Mouse (Mus musculus) limb, embryonic 14.5 days (tissue): ENCODE data around the gene Cfl1. TPM values are rescaled to one million over a fixed set of nuclear protein-coding genes. Genes with fewer than 3 reads are reported as not detected.

Source experiments
- ATAC-seq: fragments of 200-750 bp; cut with Nextera tagmentation; 2 replicates; pipeline ENCODE4 v1.8.0; 2017; ENCODE audit warnings: low read depth, moderate number of reproducible peaks, moderate TSS enrichment; ENCODE audit not compliant: low FRiP score
- DNase-seq: peaks from one replicate; pipeline ENCODE4 v3.0.0-alpha.2; 2015; ENCODE audit warnings: low spot score
- H3K27ac ChIP-seq: fragments of 300-500 bp; sonication (generic); replicated peaks from 2 replicates; pipeline ENCODE4 v1.5.1; 2014; ENCODE audit warnings: low read depth, mild to moderate bottlenecking, low read length, moderate library complexity, mixed read lengths
- H3K27me3 ChIP-seq: fragments of 300-500 bp; sonication (generic); 2 replicates; pipeline ENCODE4 v1.6.1; 2014; ENCODE audit warnings: low read length, mixed read lengths; ENCODE audit not compliant: control insufficient read depth, insufficient read depth
- H3K36me3 ChIP-seq: fragments of 300-500 bp; sonication (generic); 2 replicates; pipeline ENCODE4 v1.6.1; 2014; ENCODE audit warnings: mild to moderate bottlenecking, low read length, moderate library complexity, mixed read lengths; ENCODE audit not compliant: control insufficient read depth, insufficient read depth
- H3K4me1 ChIP-seq: fragments of 300-500 bp; sonication (generic); 2 replicates; pipeline ENCODE4 v1.6.1; 2014; ENCODE audit warnings: antibody characterized with exemption, low read length, mixed read lengths; ENCODE audit not compliant: control insufficient read depth, insufficient read depth
- H3K4me2 ChIP-seq: fragments of 300-500 bp; sonication (generic); replicated peaks from 2 replicates; pipeline ENCODE4 v1.6.1; 2014; ENCODE audit warnings: low read depth, mild to moderate bottlenecking, low read length, moderate library complexity; ENCODE audit not compliant: severe bottlenecking
- H3K4me3 ChIP-seq: fragments of 300-500 bp; sonication (generic); replicated peaks from 2 replicates; pipeline ENCODE4 v1.5.1; 2014; ENCODE audit warnings: low read length
- H3K9ac ChIP-seq: fragments of 300-500 bp; sonication (generic); 2 replicates; pipeline ENCODE4 v1.6.1; 2014; ENCODE audit warnings: mild to moderate bottlenecking, low read depth, low read length, moderate library complexity; ENCODE audit not compliant: severe bottlenecking
- H3K9me3 ChIP-seq: fragments of 300-500 bp; sonication (generic); 2 replicates; pipeline ENCODE4 v1.6.1; 2016; ENCODE audit warnings: low read length; ENCODE audit not compliant: control insufficient read depth
- POLR2A ChIP-seq: fragments of 200-500 bp; IDR thresholded peaks from 2 replicates; pipeline ENCODE4 v1.8.0; 2012; ENCODE audit warnings: inconsistent platforms, mild to moderate bottlenecking, moderate library complexity, borderline replicate concordance; ENCODE audit not compliant: insufficient read depth, insufficient read length; ENCODE audit errors: extremely low read depth
- WGBS: fragments of 180-500 bp; shearing (Covaris S2); extraction: QIAGEN DNeasy Blood & Tissue Kit; methylation state at CpG from one replicate; pipeline ENCODE4 v1.1.7; 2014; 5-methylcytosine and 5-hydroxymethylcytosine counted together
- polyA plus RNA-seq, 2 experiments: library from polyadenylated mRNA; depleted of rRNA in 1 of 2; stranded (reverse) in 1 of 2; unstranded in 1 of 2; fragments of >200 nt; fragmentation: Nextera tagmentation in 1 of 2; extraction: Ambion mirVana in 1 of 2; gene quantifications; 2 replicates each; pipeline versions ENCODE4 v1.2.1 to v1.2.3; 2012 to 2014

Cfl1 gene
- polyA plus RNA-seq, 2 experiments: 913 to 2,572 TPM

GRCm38 (mm10) chr19:5474281-5475068, 15.8 kb upstream of the Cfl1 start:
- Histone ChIP-seq H3K4me2 (peak overlapping the region; percentile 85), H3K27me3 (no peaks in the 10 kb centered on the region), H3K9me3 (no peaks in the 10 kb centered on the region), H3K27ac (peak overlapping the region; percentile 90), H3K9ac (peak overlapping the region; percentile 84), H3K36me3 (peaks cover 27% of the 10 kb centered on the region), H3K4me1 (peaks cover 16% of the 10 kb centered on the region), H3K4me3 (peak overlapping the region; percentile 70)
- DNase-seq (peak; percentile 30), ATAC-seq (peak; percentile 69)
- no peak for TF ChIP-seq POLR2A
- WGBS: 1% methylated on average over 32 of the region's 68 CpGs

GRCm38 (mm10) chr19:5475069-5475714, 15.1 kb upstream of the Cfl1 start:
- peak overlapping the region; percentile 84 for H3K9ac ChIP-seq
- no peak; the same call in 1 of the 2 replicates for ATAC-seq
- TF ChIP-seq POLR2A: no peak
- H3K4me3 ChIP-seq: peak overlapping the region; percentile 70
- WGBS: 8% methylated on average over 12 of the region's 13 CpGs
- no peak for DNase-seq
- H3K4me2 ChIP-seq: peak overlapping the region; percentile 85
- peaks cover 16% of the 10 kb centered on the region for H3K4me1 ChIP-seq
- peak overlapping the region; percentile 90 for H3K27ac ChIP-seq
- H3K27me3 ChIP-seq: no peaks in the 10 kb centered on the region
- peaks cover 34% of the 10 kb centered on the region for H3K36me3 ChIP-seq
- no peaks in the 10 kb centered on the region for H3K9me3 ChIP-seq

GRCm38 (mm10) chr19:5477004-5477667, 13.1 kb upstream of the Cfl1 start:
- Histone ChIP-seq H3K36me3 (peaks cover 53% of the 10 kb centered on the region), H3K9me3 (no peaks in the 10 kb centered on the region), H3K27me3 (no peaks in the 10 kb centered on the region), H3K27ac (no peak overlapping the region), H3K4me2 (no peak overlapping the region), H3K4me1 (peaks cover 16% of the 10 kb centered on the region), H3K4me3 (no peak overlapping the region), H3K9ac (no peak overlapping the region)
- DNase-seq: no peak
- TF ChIP-seq POLR2A: no peak
- ATAC-seq: no peak
- 84% methylated on average over 10 of the region's 10 CpGs for WGBS

GRCm38 (mm10) chr19:5477668-5478300, 12.5 kb upstream of the Cfl1 start:
- Histone ChIP-seq H3K27me3 (no peaks in the 10 kb centered on the region), H3K9me3 (no peaks in the 10 kb centered on the region), H3K27ac (no peak overlapping the region), H3K9ac (no peak overlapping the region), H3K4me3 (no peak overlapping the region), H3K4me1 (peaks cover 16% of the 10 kb centered on the region), H3K4me2 (no peak overlapping the region), H3K36me3 (peaks cover 60% of the 10 kb centered on the region)
- 91% methylated on average over 17 of the region's 18 CpGs for WGBS
- TF ChIP-seq POLR2A: no peak
- no peak for ATAC-seq
- no peak for DNase-seq

- Histone ChIP-seq H3K4me2 (no peak overlapping the region), H3K9ac (no peak overlapping the region), H3K27ac (no peak overlapping the region), H3K27me3 (no peaks in the 10 kb centered on the region), H3K4me3 (no peak overlapping the region), H3K4me1 (peaks cover 9% of the 10 kb centered on the region), H3K36me3 (peaks cover 82% of the 10 kb centered on the region), H3K9me3 (no peaks in the 10 kb centered on the region)
- TF ChIP-seq POLR2A: no peak
- 91% methylated on average over 10 of the region's 10 CpGs for WGBS
- DNase-seq: no peak
- no peak for ATAC-seq
These were observed 10.2 kb upstream of the Cfl1 start for GRCm38 (mm10) chr19:5480016-5480415.
